Mouse (Mus musculus) 3T3-L1 (cell line): ENCODE results near the gene Il18.
"Not testable (repeated sequence)": the region's sequence is repeated elsewhere in the genome, so short reads cannot be mapped to it uniquely, and the experiment has no call there.

Experiments used
- DNase-seq: peaks from one replicate; pipeline ENCODE4 v3.0.0-alpha.2; 2015; ENCODE audit warnings: low read depth, low spot score

Gene Il18

GRCm38 (mm10) chr9:50603189-50603997 is 48.8 kb downstream of the Il18 start, which contains the start of the genes Sdhd and Timm8b:
TSS of gene Sdhd (minus strand) at chr9:50603812.
TSS of gene Timm8b (plus strand) at chr9:50603910.
- DNase-seq: peak; percentile 96

GRCm38 (mm10) chr9:50603998-50604324 is 49.3 kb downstream of the Il18 start:
- no peak for DNase-seq

- peak; percentile 19 for DNase-seq
Observed at GRCm38 (mm10) chr9:50604338-50604737, 49.7 kb downstream of the Il18 start.

- no peak for DNase-seq
Observed at GRCm38 (mm10) chr9:50612115-50612514, 57.5 kb downstream of the Il18 start.

GRCm38 (mm10) chr9:50616161-50616560 is 61.5 kb downstream of the Il18 start:
- no peak for DNase-seq

- peak; percentile 94 for DNase-seq
Observed at GRCm38 (mm10) chr9:50616766-50617603, 62.4 kb downstream of the Il18 start, which contains the start of the genes Pih1d2 and Nkapd1. TSS of gene Pih1d2 (plus strand) at chr9:50617321. TSS of gene Nkapd1 (minus strand) at chr9:50617464.

- no peak for DNase-seq
Observed at GRCm38 (mm10) chr9:50617794-50618330, 63.2 kb downstream of the Il18 start.

- DNase-seq: not testable (repeated sequence)
Observed at GRCm38 (mm10) chr9:50630903-50631302, 76.3 kb downstream of the Il18 start.
